ENCODE assay signal across 21 mouse cellular contexts in the genomic region with DNA sequence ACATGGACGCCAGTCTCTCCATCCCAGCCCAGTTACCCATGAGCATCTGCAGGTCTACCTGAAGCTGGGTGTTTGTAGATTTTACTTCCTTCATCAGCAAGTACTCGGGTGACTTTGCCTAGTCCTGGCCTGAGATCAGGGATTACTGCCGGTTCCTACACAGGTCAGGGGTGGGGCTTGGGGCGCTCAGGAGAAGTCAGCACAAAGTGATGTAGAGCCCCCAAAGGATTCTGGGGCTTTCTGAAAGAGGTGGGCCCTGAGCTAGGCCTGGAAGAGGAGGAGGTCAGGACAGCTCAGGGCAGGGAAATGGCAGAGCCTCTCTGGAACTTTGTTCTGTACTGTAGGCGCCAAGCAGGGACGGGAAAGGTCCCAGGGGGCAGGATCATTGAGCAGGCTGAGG. TPM values are rescaled to one million over a fixed set of nuclear protein-coding genes. Genes with fewer than 3 reads are reported as not detected.
DNase-seq lines count a peak whose midpoint lies in the region; ATAC-seq and TF ChIP-seq lines count a peak whose summit lies in the region.
"Had no signal": no experiment of that assay in that cellular context is flagged by ENCODE, and none has a peak within 500 bp of the region (broad histone marks: within the 10 kb centered on the region; RNA-seq: fewer than 3 reads in every experiment).

No protein-coding gene starts in this region.

- peak; percentile 67 for DNase-seq in gastrocnemius, adult 2 months
- no peak for DNase-seq in gastrocnemius, adult 8-10 months (ENCODE audit: low spot score in 2 of 2)
- no peak for DNase-seq in hindbrain, embryonic 11.5 days (ENCODE audit: low spot score)
- DNase-seq in hindbrain, embryonic 14.5 days (ENCODE audit: low spot score): no peak
- no peak for DNase-seq in embryonic facial prominence, embryonic 10.5 days (ENCODE audit: low spot score)
- no peak for DNase-seq in lung, adult 2 months
- DNase-seq in yolk sac, embryonic 10.5 days (ENCODE audit: low spot score): no peak
- DNase-seq: cerebellum, adult 11-12 months; lung, postnatal 14 days; thymus, adult 18-20 months had no signal

- H3K4me3 ChIP-seq in gastrocnemius, adult 2 months: peak overlapping the region; percentile 71
- H3K4me3 ChIP-seq in hindbrain, embryonic 11.5 days (ENCODE audit: low read depth, low read length): no peak overlapping the region
- no peak overlapping the region for H3K4me3 ChIP-seq in hindbrain, embryonic 14.5 days (replicated peaks; ENCODE audit: low read length)
- H3K4me3 ChIP-seq in E14TG2a.4 (replicated peaks; ENCODE audit: low read length): peak overlapping the region; percentile 64
- no peak overlapping the region for H3K4me3 ChIP-seq in embryonic facial prominence, embryonic 10.5 days
- no peak overlapping the region for H3K4me3 ChIP-seq in lung, adult 2 months (replicated peaks; ENCODE audit: extremely low read depth, low read depth, low read length)
- H3K4me3 ChIP-seq: forebrain, embryonic 12.5 days; heart, embryonic 13.5 days; hindbrain, embryonic 15.5 days; kidney, embryonic 15.5 days had no signal

- peaks cover 8% of the 10 kb centered on the region for H3K4me1 ChIP-seq in hindbrain, embryonic 11.5 days (replicated peaks; ENCODE audit: control insufficient read depth, insufficient read depth, low read length)
- H3K4me1 ChIP-seq in hindbrain, embryonic 14.5 days (replicated peaks; ENCODE audit: control insufficient read depth, insufficient read depth, low read length): peaks cover 5% of the 10 kb centered on the region
- H3K4me1 ChIP-seq in E14TG2a.4 (replicated peaks; ENCODE audit: low read depth, low read length): peaks cover 62% of the 10 kb centered on the region
- peaks cover 46% of the 10 kb centered on the region for H3K4me1 ChIP-seq in embryonic facial prominence, embryonic 10.5 days
- peaks cover 2% of the 10 kb centered on the region; the same call in 1 of the 2 replicates for H3K4me1 ChIP-seq in lung, adult 2 months (ENCODE audit: control insufficient read depth, insufficient read depth, low read length)

- ATAC-seq in hindbrain, embryonic 11.5 days (ENCODE audit: low FRiP score): peak; percentile 6; the same call in 1 of the 2 replicates
- ATAC-seq in hindbrain, embryonic 14.5 days (ENCODE audit: low FRiP score): no peak

- H3K4me2 ChIP-seq in hindbrain, embryonic 11.5 days (replicated peaks; ENCODE audit: low read depth, low read length): no peak overlapping the region
- H3K4me2 ChIP-seq in hindbrain, embryonic 14.5 days (replicated peaks): no peak overlapping the region
- H3K4me2 ChIP-seq: forebrain, embryonic 12.5 days; heart, embryonic 13.5 days; hindbrain, embryonic 15.5 days; kidney, embryonic 15.5 days had no signal

- WGBS in hindbrain, embryonic 11.5 days: 48% methylated on average over 6 of the region's 6 CpGs
- WGBS in hindbrain, embryonic 14.5 days: 53% methylated on average over 6 of the region's 6 CpGs
- 41% methylated on average over 6 of the region's 6 CpGs for WGBS in embryonic facial prominence, embryonic 10.5 days
- 60% methylated on average over 6 of the region's 6 CpGs for WGBS in lung, adult 2 months

- H3K36me3 ChIP-seq in hindbrain, embryonic 11.5 days (ENCODE audit: control insufficient read depth, insufficient read depth, low read length): no peaks in the 10 kb centered on the region
- H3K36me3 ChIP-seq in hindbrain, embryonic 14.5 days (replicated peaks; ENCODE audit: control insufficient read depth, insufficient read depth): no peaks in the 10 kb centered on the region
- H3K36me3 ChIP-seq in E14TG2a.4 (ENCODE audit: insufficient read depth, low read length): no peaks in the 10 kb centered on the region
- peaks cover 4% of the 10 kb centered on the region; the same call in 1 of the 2 replicates for H3K36me3 ChIP-seq in embryonic facial prominence, embryonic 10.5 days (replicated peaks)
- H3K36me3 ChIP-seq: forebrain, embryonic 12.5 days; heart, embryonic 13.5 days; hindbrain, embryonic 15.5 days; kidney, embryonic 15.5 days had no signal

- H3K9me3 ChIP-seq in hindbrain, embryonic 11.5 days (ENCODE audit: control insufficient read depth, low read length): no peaks in the 10 kb centered on the region
- H3K9me3 ChIP-seq in hindbrain, embryonic 14.5 days (ENCODE audit: control insufficient read depth, low read length): no peaks in the 10 kb centered on the region
- no peaks in the 10 kb centered on the region for H3K9me3 ChIP-seq in E14TG2a.4 (ENCODE audit: low read length)
- no peaks in the 10 kb centered on the region for H3K9me3 ChIP-seq in embryonic facial prominence, embryonic 10.5 days
- H3K9me3 ChIP-seq: forebrain, embryonic 12.5 days; heart, embryonic 13.5 days; hindbrain, embryonic 15.5 days; kidney, embryonic 15.5 days had no signal

- intact Hi-C loops in gastrocnemius, adult 2 months (cut with DNase I): no loop called here

- peak overlapping the region; percentile 97 for H3K27ac ChIP-seq in gastrocnemius, adult 2 months
- no peak overlapping the region for H3K27ac ChIP-seq in hindbrain, embryonic 11.5 days (ENCODE audit: low read depth, low read length)
- no peak overlapping the region for H3K27ac ChIP-seq in hindbrain, embryonic 14.5 days
- H3K27ac ChIP-seq in embryonic facial prominence, embryonic 10.5 days (replicated peaks): peak overlapping the region; percentile 10; the same call in 1 of the 2 replicates
- H3K27ac ChIP-seq: forebrain, embryonic 12.5 days; heart, embryonic 13.5 days; hindbrain, embryonic 15.5 days; kidney, embryonic 15.5 days had no signal

- H3K27me3 ChIP-seq in hindbrain, embryonic 11.5 days (ENCODE audit: control insufficient read depth, insufficient read depth, low read length): no peaks in the 10 kb centered on the region
- H3K27me3 ChIP-seq in hindbrain, embryonic 14.5 days (ENCODE audit: control insufficient read depth, insufficient read depth, low read length): no peaks in the 10 kb centered on the region
- H3K27me3 ChIP-seq in E14TG2a.4 (ENCODE audit: insufficient read depth, low read length): peaks cover 37% of the 10 kb centered on the region
- peaks cover 23% of the 10 kb centered on the region for H3K27me3 ChIP-seq in embryonic facial prominence, embryonic 10.5 days (replicated peaks; ENCODE audit: low read depth, poor library complexity, severe bottlenecking)
- H3K27me3 ChIP-seq: kidney, embryonic 15.5 days had no signal

- no peak overlapping the region for H3K9ac ChIP-seq in hindbrain, embryonic 11.5 days (ENCODE audit: low read depth, low read length)
- H3K9ac ChIP-seq in hindbrain, embryonic 14.5 days: no peak overlapping the region
- H3K9ac ChIP-seq: forebrain, embryonic 12.5 days; heart, embryonic 13.5 days; hindbrain, embryonic 15.5 days; kidney, embryonic 15.5 days had no signal

- no peak for TF ChIP-seq CTCF in gastrocnemius, adult 2 months (IDR thresholded peaks at IDR 0.05)
- TF ChIP-seq CTCF in E14TG2a.4 (conservative IDR thresholded peaks at IDR 0.05; ENCODE audit: low read length): no peak
- TF ChIP-seq CTCF in lung, adult 2 months (IDR thresholded peaks at IDR 0.05; ENCODE audit: insufficient read depth, low read length): no peak

- TF ChIP-seq POLR2A in lung, adult 2 months (IDR thresholded peaks at IDR 0.05; ENCODE audit: borderline replicate concordance, extremely low read depth, low read depth, low read length): no peak

RNA-seq across cellular contexts. Expression of gene Art1, which starts 1.2 kb away (rescaled TPM):
- 100 to 1,000 TPM; 480 to 491 TPM for total RNA-seq in gastrocnemius, adult 2 months (2021)
- total RNA-seq in gastrocnemius, adult 8-10 months (2022): 100 to 1,000 TPM; 502 to 604 (median 539) TPM
- polyA plus RNA-seq in hindbrain, embryonic 11.5 days (2014; fragmentation: Nextera tagmentation; extraction: Ambion mirVana): 0.88 and 0.96 TPM in 2 replicates
- polyA plus RNA-seq in hindbrain, embryonic 14.5 days (2014; fragmentation: Nextera tagmentation; extraction: Ambion mirVana): 0.29 TPM in 1 of 2 replicates, not detected in the other
- polyA plus RNA-seq in embryonic facial prominence, embryonic 10.5 days (2016; fragmentation: Nextera tagmentation; extraction: Ambion mirVana): 1.1 TPM in 2 replicates
- polyA plus RNA-seq in lung, adult 2 months (2012; rRNA removed): 7.3 and 15.7 TPM in 2 replicates
- total RNA-seq: layer of hippocampus, adult 18-20 months; neutrophil, adult 5-6 weeks had no signal
- polyA plus RNA-seq: liver, adult 2 months; small intestine, adult 2 months had no signal

RNA-seq across cellular contexts. Expression of gene Art5, which starts 6.6 kb away (rescaled TPM):
- 10 to 100 TPM; 18.3 to 30.4 TPM for total RNA-seq in gastrocnemius, adult 2 months (2021)
- total RNA-seq in gastrocnemius, adult 8-10 months (2022): 10 to 100 TPM; 20.6 to 32.3 (median 29.4) TPM
- polyA plus RNA-seq in hindbrain, embryonic 11.5 days (2014; fragmentation: Nextera tagmentation; extraction: Ambion mirVana): 2.2 and 2.3 TPM in 2 replicates
- polyA plus RNA-seq in hindbrain, embryonic 14.5 days (2014; fragmentation: Nextera tagmentation; extraction: Ambion mirVana): 0.19 TPM in 1 of 2 replicates, not detected in the other
- polyA plus RNA-seq in embryonic facial prominence, embryonic 10.5 days (2016; fragmentation: Nextera tagmentation; extraction: Ambion mirVana): 2.6 and 3.0 TPM in 2 replicates
- 0.27 and 1.2 TPM in 2 replicates for polyA plus RNA-seq in lung, adult 2 months (2012; rRNA removed)
- total RNA-seq: layer of hippocampus, adult 18-20 months; liver, adult 2 months had no signal
- polyA plus RNA-seq: C2C12; liver, adult 2 months had no signal

RNA-seq across cellular contexts. Expression of gene Chrna10, which starts 13.9 kb away (rescaled TPM):
- total RNA-seq in gastrocnemius, adult 2 months (2021): not detected
- not detected for total RNA-seq in gastrocnemius, adult 8-10 months (2022)
- polyA plus RNA-seq in hindbrain, embryonic 11.5 days (2014; fragmentation: Nextera tagmentation; extraction: Ambion mirVana): not detected in 2 replicates
- polyA plus RNA-seq in hindbrain, embryonic 14.5 days (2014; fragmentation: Nextera tagmentation; extraction: Ambion mirVana): 0.27 TPM in 1 of 2 replicates, not detected in the other
- polyA plus RNA-seq in embryonic facial prominence, embryonic 10.5 days (2016; fragmentation: Nextera tagmentation; extraction: Ambion mirVana): not detected in 2 replicates
- 1.6 and 1.9 TPM in 2 replicates for polyA plus RNA-seq in lung, adult 2 months (2012; rRNA removed)
- total RNA-seq: layer of hippocampus, adult 18-20 months; liver, adult 2 months had no signal
- polyA plus RNA-seq: forebrain, embryonic 12.5 days; hindbrain, embryonic 15.5 days; kidney, embryonic 15.5 days had no signal

RNA-seq across cellular contexts. Expression of gene Trpc2, which starts 19.8 kb away (rescaled TPM):
- total RNA-seq in gastrocnemius, adult 2 months (2021): 1 to 10 TPM in 1 of 2 experiments, under 1 TPM in 1; 0.10 to 1.3 TPM
- total RNA-seq in gastrocnemius, adult 8-10 months (2022): under 1 TPM in 2 of 4 experiments, not detected in 2; 0.21 to 0.56 TPM
- 0.28 and 0.42 TPM in 2 replicates for polyA plus RNA-seq in hindbrain, embryonic 11.5 days (2014; fragmentation: Nextera tagmentation; extraction: Ambion mirVana)
- polyA plus RNA-seq in hindbrain, embryonic 14.5 days (2014; fragmentation: Nextera tagmentation; extraction: Ambion mirVana): not detected in 2 replicates
- polyA plus RNA-seq in embryonic facial prominence, embryonic 10.5 days (2016; fragmentation: Nextera tagmentation; extraction: Ambion mirVana): 0.17 TPM in 1 of 2 replicates, not detected in the other
- polyA plus RNA-seq in lung, adult 2 months (2012; rRNA removed): not detected in 2 replicates
- polyA plus RNA-seq: C2C12; embryonic facial prominence, embryonic 14.5 days; forebrain, embryonic 12.5 days; heart, embryonic 13.5 days; hindbrain, embryonic 15.5 days; kidney, embryonic 15.5 days; liver, adult 2 months had no signal

RNA-seq across cellular contexts. Expression of gene Xntrpc, which starts 37.2 kb away (rescaled TPM):
- 1 to 10 TPM in 1 of 2 experiments, under 1 TPM in 1; 0.50 to 1.2 TPM for total RNA-seq in gastrocnemius, adult 2 months (2021)
- 1 to 10 TPM in 1 of 4 experiments, under 1 TPM in 3; 0.22 to 1.1 (median 0.76) TPM for total RNA-seq in gastrocnemius, adult 8-10 months (2022)
- polyA plus RNA-seq in hindbrain, embryonic 11.5 days (2014; fragmentation: Nextera tagmentation; extraction: Ambion mirVana): 1.0 and 2.0 TPM in 2 replicates
- polyA plus RNA-seq in hindbrain, embryonic 14.5 days (2014; fragmentation: Nextera tagmentation; extraction: Ambion mirVana): 1.0 and 1.2 TPM in 2 replicates
- 2.5 and 2.6 TPM in 2 replicates for polyA plus RNA-seq in embryonic facial prominence, embryonic 10.5 days (2016; fragmentation: Nextera tagmentation; extraction: Ambion mirVana)
- polyA plus RNA-seq in lung, adult 2 months (2012; rRNA removed): 3.0 and 3.5 TPM in 2 replicates

Comparison
In these comparisons a context has a peak if more than half of its experiments do, and no peak if none do; other contexts are left out.
1. H3K27ac ChIP-seq: peak in gastrocnemius, adult 2 months (single experiment) and embryonic facial prominence, embryonic 10.5 days (single experiment); none in hindbrain, embryonic 11.5 days (single experiment) and hindbrain, embryonic 14.5 days (single experiment).
2. H3K4me3 ChIP-seq: peak in gastrocnemius, adult 2 months (single experiment) and E14TG2a.4 (single experiment); none in hindbrain, embryonic 11.5 days (single experiment), hindbrain, embryonic 14.5 days (single experiment), embryonic facial prominence, embryonic 10.5 days (single experiment) and lung, adult 2 months (single experiment).